Comparison of ENCODE assay signal across 7 mouse cellular contexts in the genomic region with DNA sequence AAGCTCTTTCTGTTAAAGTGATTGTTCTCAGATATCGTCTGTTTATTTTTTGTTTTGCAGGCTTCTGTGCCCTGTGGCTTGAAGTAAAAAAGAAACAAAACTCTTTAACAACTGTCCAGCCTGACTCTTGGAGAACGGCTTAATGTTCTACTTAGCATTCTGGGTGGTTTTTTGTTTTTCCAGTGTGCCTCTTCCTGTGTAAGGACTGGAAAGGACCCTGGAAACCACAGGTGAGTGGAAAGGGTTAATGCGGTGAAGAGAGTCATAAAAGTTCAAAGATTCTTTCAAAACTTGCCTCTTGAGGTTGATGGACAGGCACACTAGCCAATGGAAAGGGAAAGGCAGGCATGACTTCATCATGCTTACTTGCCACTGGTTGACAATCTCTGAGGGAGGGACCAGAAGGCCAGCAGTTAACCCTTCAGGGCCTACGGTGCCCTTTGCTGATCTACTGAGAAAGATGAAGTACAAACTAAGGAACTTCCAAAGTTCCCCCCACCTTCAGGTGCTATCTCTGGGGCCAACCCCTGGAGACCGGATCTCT. TPM values are rescaled to one million over a fixed set of nuclear protein-coding genes. Genes with fewer than 3 reads are reported as not detected.
DNase-seq lines count a peak whose midpoint lies in the region; ATAC-seq and TF ChIP-seq lines count a peak whose summit lies in the region.

No protein-coding gene starts in this region.

- H3K9me3 ChIP-seq in embryonic facial prominence, embryonic 12.5 days: no peaks in the 10 kb centered on the region
- H3K9me3 ChIP-seq in intestine, postnatal 0 days (ENCODE audit: control insufficient read depth): no peaks in the 10 kb centered on the region
- H3K9me3 ChIP-seq in limb, embryonic 11.5 days (ENCODE audit: control insufficient read depth, low read length): no peaks in the 10 kb centered on the region
- no peaks in the 10 kb centered on the region for H3K9me3 ChIP-seq in midbrain, embryonic 13.5 days

- peak; percentile 99 for DNase-seq in heart, adult 11 months
- DNase-seq in limb, embryonic 11.5 days (ENCODE audit: low spot score): peak; percentile 98
- peak; percentile 73 to 82 for DNase-seq in spleen, adult 2 months (ENCODE audit: low read depth in 1 of 2, low spot score in 2 of 2)

- no peak for TF ChIP-seq CTCF in intestine, postnatal 0 days (IDR thresholded peaks at IDR 0.05; ENCODE audit: low read depth)
- no peak for TF ChIP-seq CTCF in spleen, adult 2 months (IDR thresholded peaks at IDR 0.05; ENCODE audit: extremely low read depth, insufficient read depth, insufficient read length, insufficient replicate concordance)

- H3K27ac ChIP-seq in embryonic facial prominence, embryonic 12.5 days: peak overlapping the region; percentile 73; the same call in 1 of the 2 replicates
- H3K27ac ChIP-seq in intestine, postnatal 0 days (ENCODE audit: low read depth, low read length): no peak overlapping the region
- H3K27ac ChIP-seq in limb, embryonic 11.5 days (replicated peaks; ENCODE audit: low read depth, low read length): peak overlapping the region; percentile 30
- H3K27ac ChIP-seq in midbrain, embryonic 13.5 days: no peak overlapping the region
- H3K27ac ChIP-seq in spleen, adult 2 months (ENCODE audit: insufficient read depth, low read length): 0 out of 2 replicates have a peak overlapping the region, but pooled peaks have one; percentile 18

- H3K27me3 ChIP-seq in embryonic facial prominence, embryonic 12.5 days: no peaks in the 10 kb centered on the region
- no peaks in the 10 kb centered on the region for H3K27me3 ChIP-seq in intestine, postnatal 0 days (replicated peaks; ENCODE audit: control insufficient read depth, insufficient read depth, low read length)
- H3K27me3 ChIP-seq in limb, embryonic 11.5 days (ENCODE audit: control insufficient read depth, insufficient read depth, low read length): no peaks in the 10 kb centered on the region
- no peaks in the 10 kb centered on the region for H3K27me3 ChIP-seq in midbrain, embryonic 13.5 days
- no peaks in the 10 kb centered on the region for H3K27me3 ChIP-seq in spleen, adult 2 months (ENCODE audit: control insufficient read depth, insufficient read depth, low read length)

- ATAC-seq in activated CD4-positive, CD25-positive, alpha-beta regulatory T cell, adult 4 months: peak; percentile 69
- ATAC-seq in embryonic facial prominence, embryonic 12.5 days (ENCODE audit: insufficient number of reproducible peaks, insufficient read depth, low FRiP score, low TSS enrichment): peak; percentile 84; the same call in 1 of the 2 replicates
- ATAC-seq in intestine, postnatal 0 days: peak; percentile 87
- peak; percentile 89 for ATAC-seq in limb, embryonic 11.5 days (ENCODE audit: insufficient number of reproducible peaks, low FRiP score, low TSS enrichment, low read depth)
- peak; percentile 80 for ATAC-seq in midbrain, embryonic 13.5 days

- peaks cover 31% of the 10 kb centered on the region for H3K4me1 ChIP-seq in embryonic facial prominence, embryonic 12.5 days
- H3K4me1 ChIP-seq in intestine, postnatal 0 days (replicated peaks; ENCODE audit: control insufficient read depth, insufficient read depth, low read length): peaks cover 5% of the 10 kb centered on the region; the same call in 1 of the 2 replicates
- H3K4me1 ChIP-seq in limb, embryonic 11.5 days (ENCODE audit: control insufficient read depth, insufficient read depth, low read length): peaks cover 26% of the 10 kb centered on the region
- peaks cover 29% of the 10 kb centered on the region for H3K4me1 ChIP-seq in midbrain, embryonic 13.5 days (replicated peaks)
- H3K4me1 ChIP-seq in spleen, adult 2 months (ENCODE audit: control insufficient read depth, insufficient read depth, insufficient read length): peaks cover 9% of the 10 kb centered on the region; the same call in 1 of the 2 replicates

- H3K4me2 ChIP-seq in embryonic facial prominence, embryonic 12.5 days (replicated peaks): peak overlapping the region; percentile 22
- H3K4me2 ChIP-seq in intestine, postnatal 0 days (replicated peaks; ENCODE audit: low read depth): peak overlapping the region; percentile 49
- no peak overlapping the region for H3K4me2 ChIP-seq in limb, embryonic 11.5 days (ENCODE audit: low read depth, severe bottlenecking)
- no peak overlapping the region; the same call in 1 of the 2 replicates for H3K4me2 ChIP-seq in midbrain, embryonic 13.5 days (replicated peaks)

- no peak overlapping the region for H3K4me3 ChIP-seq in embryonic facial prominence, embryonic 12.5 days
- no peak overlapping the region for H3K4me3 ChIP-seq in intestine, postnatal 0 days (ENCODE audit: low read depth, low read length)
- no peak overlapping the region for H3K4me3 ChIP-seq in limb, embryonic 11.5 days (ENCODE audit: low read depth, low read length)
- H3K4me3 ChIP-seq in midbrain, embryonic 13.5 days (replicated peaks): no peak overlapping the region
- no peak overlapping the region for H3K4me3 ChIP-seq in spleen, adult 2 months (ENCODE audit: extremely low read depth, insufficient read depth, insufficient read length)

- H3K9ac ChIP-seq in embryonic facial prominence, embryonic 12.5 days: no peak overlapping the region
- no peak overlapping the region for H3K9ac ChIP-seq in intestine, postnatal 0 days (ENCODE audit: low read depth, low read length)
- no peak overlapping the region for H3K9ac ChIP-seq in limb, embryonic 11.5 days (ENCODE audit: low read length)
- no peak overlapping the region for H3K9ac ChIP-seq in midbrain, embryonic 13.5 days (replicated peaks)

- TF ChIP-seq POLR2A in spleen, adult 2 months (IDR thresholded peaks at IDR 0.05; ENCODE audit: low read depth, low read length): no peak

- H3K36me3 ChIP-seq in embryonic facial prominence, embryonic 12.5 days: no peaks in the 10 kb centered on the region
- H3K36me3 ChIP-seq in intestine, postnatal 0 days (ENCODE audit: control insufficient read depth, insufficient read depth): no peaks in the 10 kb centered on the region
- no peaks in the 10 kb centered on the region for H3K36me3 ChIP-seq in limb, embryonic 11.5 days (ENCODE audit: control insufficient read depth, insufficient read depth, low read length)
- H3K36me3 ChIP-seq in midbrain, embryonic 13.5 days: no peaks in the 10 kb centered on the region
- H3K36me3 ChIP-seq in spleen, adult 2 months (ENCODE audit: control insufficient read depth, insufficient read depth, low read length): no peaks in the 10 kb centered on the region

- 8% methylated on average over 5 of the region's 5 CpGs for WGBS in embryonic facial prominence, embryonic 12.5 days
- WGBS in intestine, postnatal 0 days: 9% methylated on average over 5 of the region's 5 CpGs
- 7% methylated on average over 5 of the region's 5 CpGs for WGBS in limb, embryonic 11.5 days
- WGBS in midbrain, embryonic 13.5 days: 10% methylated on average over 5 of the region's 5 CpGs
- WGBS in spleen, adult 2 months: 18% methylated on average over 5 of the region's 5 CpGs

RNA-seq across cellular contexts. Expression of a gene that starts 4.8 kb away (rescaled TPM):
- 10 to 100 TPM; 28.2 to 43.2 TPM for polyA plus RNA-seq in activated CD4-positive, CD25-positive, alpha-beta regulatory T cell, adult 4 months (2017; shearing (Covaris generic))
- polyA plus RNA-seq in embryonic facial prominence, embryonic 12.5 days (2016; fragmentation: Nextera tagmentation; extraction: Ambion mirVana): 77.9 and 84.4 TPM in 2 replicates
- 7.6 and 8.6 TPM in 2 replicates for polyA plus RNA-seq in intestine, postnatal 0 days (2015; fragmentation: Nextera tagmentation; extraction: Ambion mirVana)
- 67.2 and 79.4 TPM in 2 replicates for polyA plus RNA-seq in limb, embryonic 11.5 days (2014; fragmentation: Nextera tagmentation; extraction: Ambion mirVana)
- 116 and 117 TPM in 2 replicates for polyA plus RNA-seq in midbrain, embryonic 13.5 days (2015; fragmentation: Nextera tagmentation; extraction: Ambion mirVana)
- polyA plus RNA-seq in spleen, adult 2 months (2012; rRNA removed): 30.3 and 36.7 TPM in 2 replicates

RNA-seq across cellular contexts. Expression of a gene that starts 20.5 kb away (rescaled TPM):
- polyA plus RNA-seq in activated CD4-positive, CD25-positive, alpha-beta regulatory T cell, adult 4 months (2017; shearing (Covaris generic)): 1 to 10 TPM; 8.1 to 9.4 TPM
- 12.3 and 14.8 TPM in 2 replicates for polyA plus RNA-seq in embryonic facial prominence, embryonic 12.5 days (2016; fragmentation: Nextera tagmentation; extraction: Ambion mirVana)
- 36.8 and 42.5 TPM in 2 replicates for polyA plus RNA-seq in intestine, postnatal 0 days (2015; fragmentation: Nextera tagmentation; extraction: Ambion mirVana)
- 10.0 and 10.3 TPM in 2 replicates for polyA plus RNA-seq in limb, embryonic 11.5 days (2014; fragmentation: Nextera tagmentation; extraction: Ambion mirVana)
- 8.6 and 10.5 TPM in 2 replicates for polyA plus RNA-seq in midbrain, embryonic 13.5 days (2015; fragmentation: Nextera tagmentation; extraction: Ambion mirVana)
- 52.3 and 83.0 TPM in 2 replicates for polyA plus RNA-seq in spleen, adult 2 months (2012; rRNA removed)

RNA-seq across cellular contexts. Expression of a gene that starts 52.4 kb away (rescaled TPM):
- 1 to 10 TPM; 3.2 to 4.9 TPM for polyA plus RNA-seq in activated CD4-positive, CD25-positive, alpha-beta regulatory T cell, adult 4 months (2017; shearing (Covaris generic))
- polyA plus RNA-seq in embryonic facial prominence, embryonic 12.5 days (2016; fragmentation: Nextera tagmentation; extraction: Ambion mirVana): not detected in 2 replicates
- polyA plus RNA-seq in intestine, postnatal 0 days (2015; fragmentation: Nextera tagmentation; extraction: Ambion mirVana): 0.43 TPM in 1 of 2 replicates, not detected in the other
- polyA plus RNA-seq in limb, embryonic 11.5 days (2014; fragmentation: Nextera tagmentation; extraction: Ambion mirVana): 0.64 TPM in 1 of 2 replicates, not detected in the other
- 0.32 TPM in 1 of 2 replicates, not detected in the other for polyA plus RNA-seq in midbrain, embryonic 13.5 days (2015; fragmentation: Nextera tagmentation; extraction: Ambion mirVana)
- polyA plus RNA-seq in spleen, adult 2 months (2012; rRNA removed): not detected in 2 replicates

Comparison
In these comparisons a context has a peak if more than half of its experiments do, and no peak if none do; other contexts are left out.
1. H3K27ac ChIP-seq: peak in embryonic facial prominence, embryonic 12.5 days (single experiment), limb, embryonic 11.5 days (single experiment) and spleen, adult 2 months (single experiment); none in intestine, postnatal 0 days (single experiment) and midbrain, embryonic 13.5 days (single experiment).
2. H3K4me2 ChIP-seq: peak in embryonic facial prominence, embryonic 12.5 days (single experiment) and intestine, postnatal 0 days (single experiment); none in limb, embryonic 11.5 days (single experiment) and midbrain, embryonic 13.5 days (single experiment).
3. Peak in every context shown above with its lines, with median percentiles within 50 percentile points of each other: ATAC-seq and DNase-seq.